Mouse (Mus musculus): ENCODE data around the gene Gpatch2l.

Gene Gpatch2l

GRCm38 (mm10) chr12:86276895-86277294 is 35.2 kb downstream of the Gpatch2l start:
- in situ Hi-C loops (cut with MboI, MseI): no loop called here

- in situ Hi-C loops (cut with MboI, MseI): no loop called here
These were observed 38.3 kb downstream of the Gpatch2l start for GRCm38 (mm10) chr12:86280000-86280399.

GRCm38 (mm10) chr12:86285704-86286103 is 44.0 kb downstream of the Gpatch2l start:
- in situ Hi-C loops (cut with MboI, MseI): no loop called here

GRCm38 (mm10) chr12:86297450-86297849 is 55.8 kb downstream of the Gpatch2l start:
- in situ Hi-C loops (cut with MboI, MseI): loop anchor here (10.0 kb wide), 1 partner anchor 173 kb away; no protein-coding TSS in a partner anchor

- in situ Hi-C loops (cut with MboI, MseI): no loop called here
These were observed 61.3 kb downstream of the Gpatch2l start for GRCm38 (mm10) chr12:86302973-86303372.

GRCm38 (mm10) chr12:86305045-86305444 is 63.4 kb downstream of the Gpatch2l start:
- in situ Hi-C loops (cut with MboI, MseI): no loop called here

- in situ Hi-C loops (cut with MboI, MseI): no loop called here
These were observed 64.1 kb downstream of the Gpatch2l start for GRCm38 (mm10) chr12:86305635-86306243.

GRCm38 (mm10) chr12:86309474-86309873 is 67.8 kb downstream of the Gpatch2l start:
- in situ Hi-C loops (cut with MboI, MseI): no loop called here

- in situ Hi-C loops (cut with MboI, MseI): no loop called here
These were observed 68.2 kb downstream of the Gpatch2l start for GRCm38 (mm10) chr12:86309902-86310301.

- in situ Hi-C loops (cut with MboI, MseI): no loop called here
These were observed 79.0 kb downstream of the Gpatch2l start for GRCm38 (mm10) chr12:86320629-86321028.

GRCm38 (mm10) chr12:86324297-86324696 is 82.6 kb downstream of the Gpatch2l start:
- in situ Hi-C loops (cut with MboI, MseI): no loop called here

GRCm38 (mm10) chr12:86329813-86330212 is 88.2 kb downstream of the Gpatch2l start:
- in situ Hi-C loops (cut with MboI, MseI): no loop called here

- in situ Hi-C loops (cut with MboI, MseI): no loop called here
These were observed 89.0 kb downstream of the Gpatch2l start for GRCm38 (mm10) chr12:86330684-86331083.

- in situ Hi-C loops (cut with MboI, MseI): no loop called here
These were observed 89.6 kb downstream of the Gpatch2l start for GRCm38 (mm10) chr12:86331248-86331647.

- in situ Hi-C loops (cut with MboI, MseI): no loop called here
These were observed 94.6 kb downstream of the Gpatch2l start for GRCm38 (mm10) chr12:86336209-86336608.

- in situ Hi-C loops (cut with MboI, MseI): no loop called here
These were observed 95.2 kb downstream of the Gpatch2l start for GRCm38 (mm10) chr12:86336887-86337286.

All from T-helper 2 cell (primary cell).